Mouse (Mus musculus) intestine, embryonic 14.5 days (tissue): Measurements from ENCODE around the gene Olfr410. TPM values are rescaled to one million over a fixed set of nuclear protein-coding genes. Genes with fewer than 3 reads are reported as not detected.

Experiments
- ATAC-seq: fragments of 200-750 bp; cut with Nextera tagmentation; replicated peaks from 2 replicates; pipeline ENCODE4 v1.8.0; 2017; ENCODE audit warnings: low read depth, moderate number of reproducible peaks, moderate TSS enrichment, moderate library complexity; ENCODE audit not compliant: low FRiP score, low TSS enrichment
- DNase-seq: peaks from one replicate; pipeline ENCODE4 v3.0.0-alpha.2; 2018; ENCODE audit warnings: low spot score
- H3K27ac ChIP-seq: fragments of 300-500 bp; sonication (generic); 2 replicates; pipeline ENCODE4 v1.5.1; 2014; ENCODE audit warnings: low read depth, mild to moderate bottlenecking, control low read depth
- H3K27me3 ChIP-seq: fragments of 300-500 bp; sonication (generic); replicated peaks from 2 replicates; pipeline ENCODE4 v1.6.1; 2014; ENCODE audit warnings: low read length, control low read depth; ENCODE audit not compliant: control insufficient read depth, insufficient read depth
- H3K36me3 ChIP-seq: fragments of 300-500 bp; sonication (generic); 2 replicates; pipeline ENCODE4 v1.6.1; 2014; ENCODE audit warnings: low read length, control low read depth; ENCODE audit not compliant: control insufficient read depth, insufficient read depth
- H3K4me1 ChIP-seq: fragments of 300-500 bp; sonication (generic); replicated peaks from 2 replicates; pipeline ENCODE4 v1.6.1; 2014; ENCODE audit warnings: low read length, control low read depth, mixed read lengths; ENCODE audit not compliant: control insufficient read depth, insufficient read depth
- H3K4me2 ChIP-seq: fragments of 300-500 bp; sonication (generic); 2 replicates; pipeline ENCODE4 v1.6.1; 2014; ENCODE audit warnings: low read length
- H3K4me3 ChIP-seq: fragments of 300-500 bp; sonication (generic); 2 replicates; pipeline ENCODE4 v1.5.1; 2014; ENCODE audit warnings: low read depth, low read length, control low read depth, mixed read lengths
- H3K9ac ChIP-seq: fragments of 300-500 bp; sonication (generic); 2 replicates; pipeline ENCODE4 v1.6.1; 2014; ENCODE audit warnings: mild to moderate bottlenecking, low read length
- H3K9me3 ChIP-seq: fragments of 300-500 bp; sonication (generic); 2 replicates; pipeline ENCODE4 v1.6.1; 2016; ENCODE audit warnings: low read length, control low read depth; ENCODE audit not compliant: control insufficient read depth
- WGBS: fragments of 180-500 bp; shearing (Covaris S2); extraction: QIAGEN DNeasy Blood & Tissue Kit; methylation state at CpG from one replicate; pipeline ENCODE4 v1.1.7; 2014; 5-methylcytosine and 5-hydroxymethylcytosine counted together
- polyA plus RNA-seq: library from polyadenylated mRNA; unstranded; fragments of >200 nt; fragmentation: Nextera tagmentation; extraction: Ambion mirVana; gene quantifications from 2 replicates; pipeline ENCODE4 v1.2.1, GENCODE M21; 2014

Gene Olfr410
- polyA plus RNA-seq, 1 experiment from 2014 or later, result not detected

- H3K4me1 ChIP-seq, result no peaks in the 10 kb centered on the region
- H3K27me3 ChIP-seq, result no peaks in the 10 kb centered on the region
- no peak for DNase-seq
- no peak overlapping the region for H3K4me2 ChIP-seq
- no peaks in the 10 kb centered on the region for H3K36me3 ChIP-seq
- no peak overlapping the region for H3K9ac ChIP-seq
- H3K9me3 ChIP-seq, result no peaks in the 10 kb centered on the region
- no peak overlapping the region for H3K27ac ChIP-seq
- no peak overlapping the region for H3K4me3 ChIP-seq
- no peak for ATAC-seq
Measured at GRCm38 (mm10) chr11:74328781-74329180, 9.1 kb downstream of the Olfr410 start.

GRCm38 (mm10) chr11:74326044-74326443 lies 11.8 kb downstream of the Olfr410 start:
- H3K27me3 ChIP-seq, result no peaks in the 10 kb centered on the region
- no peak overlapping the region for H3K4me2 ChIP-seq
- ATAC-seq (no peak), DNase-seq (no peak)
- H3K36me3 ChIP-seq, result no peaks in the 10 kb centered on the region
- 83% methylated on average over 2 of the region's 2 CpGs for whole genome bisulfite sequencing
- no peak overlapping the region for H3K9ac ChIP-seq
- no peaks in the 10 kb centered on the region for H3K4me1 ChIP-seq
- no peak overlapping the region for H3K27ac ChIP-seq
- no peak overlapping the region for H3K4me3 ChIP-seq
- H3K9me3 ChIP-seq, result no peaks in the 10 kb centered on the region

- Histone ChIP-seq H3K4me1 (no peaks in the 10 kb centered on the region), H3K27me3 (no peaks in the 10 kb centered on the region), H3K9me3 (no peaks in the 10 kb centered on the region), H3K4me2 (no peak overlapping the region), H3K36me3 (no peaks in the 10 kb centered on the region), H3K27ac (no peak overlapping the region), H3K4me3 (no peak overlapping the region), H3K9ac (no peak overlapping the region)
- ATAC-seq (no peak), DNase-seq (no peak)
- WGBS, result 81% methylated on average over 2 of the region's 2 CpGs
Measured at GRCm38 (mm10) chr11:74287256-74287655, 50.6 kb downstream of the Olfr410 start.

GRCm38 (mm10) chr11:74283436-74283835 lies 54.4 kb downstream of the Olfr410 start, which contains the start of gene Olfr59:
TSS of gene Olfr59 (plus strand) at chr11:74283736.
- Histone ChIP-seq H3K4me2 (no peak within 1 kb of the TSS), H3K27me3 (no peaks in the 10 kb centered on the region), H3K36me3 (no peaks in the 10 kb centered on the region), H3K27ac (no peak within 1 kb of the TSS), H3K4me3 (no peak within 1 kb of the TSS), H3K9me3 (0 out of 2 replicates have a peak, but pooled peaks cover 4% of the 10 kb centered on the region), H3K4me1 (no peaks in the 10 kb centered on the region), H3K9ac (no peak within 1 kb of the TSS)
- DNase-seq (no peak), ATAC-seq (no peak)
- WGBS, result 58% methylated on average over 2 of the region's 2 CpGs

Other genes starting within 250 kb of the Olfr410 start
- not detected in 2 replicates for gene Olfr401, start 224.3 kb downstream of the Olfr410 start, polyA plus RNA-seq
- gene Olfr402, start 184.5 kb downstream of the Olfr410 start, polyA plus RNA-seq, result not detected in 2 replicates
- not detected in 2 replicates for gene Olfr403, start 151.8 kb downstream of the Olfr410 start, polyA plus RNA-seq
- gene Olfr43, start 126.7 kb downstream of the Olfr410 start, polyA plus RNA-seq, result not detected in 2 replicates
- not detected in 2 replicates for gene Olfr406, start 78.2 kb downstream of the Olfr410 start, polyA plus RNA-seq
- not detected in 2 replicates for gene Olfr59, start 54.3 kb downstream of the Olfr410 start, polyA plus RNA-seq
- gene Olfr411, start 14.6 kb upstream of the Olfr410 start, polyA plus RNA-seq, result not detected in 2 replicates
- gene Olfr412, start 24.0 kb upstream of the Olfr410 start, polyA plus RNA-seq, result not detected in 2 replicates